In the genomic region with DNA sequence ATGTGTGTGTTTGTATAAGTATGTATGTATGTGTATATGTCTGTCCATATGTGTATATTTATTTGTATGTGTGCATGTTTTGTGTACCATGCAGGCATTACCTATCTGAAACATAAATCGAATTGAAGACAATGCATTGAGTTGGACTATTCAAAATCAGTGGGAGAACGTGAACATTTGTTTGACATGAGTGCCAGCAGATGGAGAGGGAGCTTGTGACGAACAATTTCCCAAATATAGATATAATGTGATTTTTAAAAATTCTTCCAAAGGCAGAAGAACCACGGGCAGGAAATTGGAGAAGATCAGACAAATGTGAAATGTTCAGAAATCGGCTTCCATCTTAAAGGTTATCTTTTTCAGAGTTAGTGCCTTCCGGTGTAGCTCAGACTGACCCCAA, we compare ENCODE assay signal across 16 mouse cellular contexts.
"Had no signal": no experiment of that assay in that cellular context is flagged by ENCODE, and none has a peak within 500 bp of the region (broad histone marks: within the 10 kb centered on the region; RNA-seq: fewer than 3 reads in every experiment).

No protein-coding gene starts in this region.

- H3K27ac ChIP-seq: lung, embryonic 15.5 days; macrophage; midbrain, embryonic 13.5 days; midbrain, embryonic 15.5 days; neural tube, embryonic 12.5 days; stomach, embryonic 15.5 days; stomach, postnatal 0 days had no signal

- H3K4me1 ChIP-seq: lung, embryonic 15.5 days; megakaryocyte, embryonic 14.5 days; midbrain, embryonic 13.5 days; midbrain, embryonic 15.5 days; neural tube, embryonic 12.5 days; stomach, embryonic 15.5 days had no signal

- H3K27me3 ChIP-seq: lung, embryonic 15.5 days; megakaryocyte, embryonic 14.5 days; midbrain, embryonic 13.5 days; midbrain, embryonic 15.5 days; neural tube, embryonic 12.5 days; stomach, embryonic 15.5 days had no signal

- ATAC-seq: lung, postnatal 0 days; midbrain, embryonic 13.5 days; midbrain, embryonic 15.5 days had no signal

- H3K4me3 ChIP-seq: lung, embryonic 15.5 days; megakaryocyte, embryonic 14.5 days; midbrain, embryonic 13.5 days; midbrain, embryonic 15.5 days; neural tube, embryonic 12.5 days; stomach, embryonic 15.5 days had no signal

- DNase-seq: lung, adult 2 months; lung, postnatal 14 days; lung, postnatal 36 days; right cerebral cortex, postnatal 14 days; thymus, adult 18-20 months; thymus, postnatal 25 days; thymus, postnatal 4 days had no signal
